Mouse (Mus musculus) layer of hippocampus, adult 9-11 months (tissue): ENCODE measurements around the gene Inafm2.

ENCODE experiments used
- DNase-seq: peaks from one replicate; pipeline ENCODE4 v3.0.0; 2022

Inafm2 gene

DNA sequence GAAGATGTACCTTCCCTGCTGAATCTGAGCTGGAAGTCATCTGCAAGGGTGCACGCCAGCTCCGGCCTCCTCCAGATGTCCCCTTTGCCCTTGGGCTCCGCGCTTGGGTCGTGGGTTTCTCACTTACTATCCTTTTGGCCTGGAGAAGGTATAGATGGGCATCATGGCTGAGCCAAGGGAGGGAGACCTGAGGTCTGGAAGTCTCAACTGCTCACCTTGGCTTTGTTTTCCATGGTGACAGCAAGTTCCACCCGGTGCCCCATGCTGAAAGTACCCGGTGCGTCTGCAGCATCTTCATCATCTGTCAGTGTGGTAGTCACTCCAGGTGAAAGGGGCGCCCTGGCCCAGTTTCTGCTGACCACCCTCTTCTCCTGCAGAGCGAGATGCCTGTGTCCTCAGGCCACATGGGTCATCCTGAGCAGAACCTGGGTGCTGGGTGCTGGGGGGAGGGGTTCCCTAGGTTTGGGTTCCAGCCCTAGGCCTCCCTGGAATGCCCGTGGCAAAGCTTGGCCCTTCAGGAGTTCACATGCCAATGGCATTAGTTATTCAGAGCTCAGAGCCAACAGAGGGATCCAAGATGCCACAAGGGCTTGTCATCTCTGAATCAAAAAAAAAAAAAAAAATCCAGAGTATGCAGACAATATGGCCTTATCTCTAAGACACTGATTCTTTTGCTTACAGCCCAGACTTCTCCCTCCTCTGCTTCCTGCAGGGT lies 14.9 kb downstream of the Inafm2 start:
- DNase-seq: no peak

- DNase-seq: no peak
These were observed 15.8 kb downstream of the Inafm2 start for GRCm38 (mm10) chr2:118761358-118761757.

- peak; percentile 91 for DNase-seq
These were observed 16.6 kb downstream of the Inafm2 start, which contains the start of gene Ccdc9b for GRCm38 (mm10) chr2:118761906-118762783. Ccdc9b (minus strand) TSS chr2:118762661.

DNA sequence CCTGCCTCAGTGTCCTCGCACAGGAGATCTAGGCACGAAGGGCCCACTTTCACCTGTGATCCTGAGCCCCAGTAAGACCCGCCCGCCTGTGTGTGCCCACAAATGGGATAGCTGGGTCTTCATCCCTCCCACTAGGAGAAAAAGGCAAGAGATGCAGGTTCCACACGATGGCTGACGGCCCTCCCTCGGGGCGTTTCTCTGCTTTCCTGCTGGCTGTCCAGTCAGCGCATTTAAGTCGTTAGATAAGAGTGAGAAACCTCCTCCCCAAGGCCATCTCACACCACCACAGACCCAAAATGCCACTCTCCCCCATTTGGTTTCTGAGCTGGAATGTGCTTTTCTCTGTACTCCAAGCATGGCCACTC lies 17.2 kb downstream of the Inafm2 start:
- no peak for DNase-seq

DNA sequence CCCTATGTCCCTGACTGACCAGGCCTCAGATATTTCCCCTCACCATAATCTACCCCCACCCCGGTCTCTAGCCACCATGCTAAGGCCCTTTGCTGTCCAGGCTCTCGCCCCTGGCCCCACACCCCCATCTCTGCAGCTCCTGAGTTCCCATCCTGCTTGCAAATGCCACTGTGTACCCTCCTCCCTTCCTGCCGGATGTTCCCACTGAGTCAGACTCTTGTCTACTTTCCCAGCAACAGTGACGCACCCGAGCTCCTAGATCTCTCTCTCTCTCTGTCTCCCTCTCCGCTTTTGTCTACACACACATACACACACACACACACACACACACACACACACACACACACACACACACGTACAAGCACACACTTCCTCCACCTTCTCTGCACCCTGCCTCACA lies 17.9 kb downstream of the Inafm2 start:
- peak; percentile 83 for DNase-seq

GRCm38 (mm10) chr2:118764094-118764831 lies 18.7 kb downstream of the Inafm2 start:
- no peak for DNase-seq

GRCm38 (mm10) chr2:118764875-118765274 lies 19.3 kb downstream of the Inafm2 start:
- no peak for DNase-seq

GRCm38 (mm10) chr2:118766041-118767033 lies 20.8 kb downstream of the Inafm2 start:
- no peak for DNase-seq

GRCm38 (mm10) chr2:118772158-118772874 lies 26.8 kb downstream of the Inafm2 start, which contains the start of gene Phgr1:
Phgr1 (plus strand) TSS chr2:118772769.
- DNase-seq: no peak

- no peak for DNase-seq
These were observed 29.0 kb downstream of the Inafm2 start for GRCm38 (mm10) chr2:118774536-118774935.

DNA sequence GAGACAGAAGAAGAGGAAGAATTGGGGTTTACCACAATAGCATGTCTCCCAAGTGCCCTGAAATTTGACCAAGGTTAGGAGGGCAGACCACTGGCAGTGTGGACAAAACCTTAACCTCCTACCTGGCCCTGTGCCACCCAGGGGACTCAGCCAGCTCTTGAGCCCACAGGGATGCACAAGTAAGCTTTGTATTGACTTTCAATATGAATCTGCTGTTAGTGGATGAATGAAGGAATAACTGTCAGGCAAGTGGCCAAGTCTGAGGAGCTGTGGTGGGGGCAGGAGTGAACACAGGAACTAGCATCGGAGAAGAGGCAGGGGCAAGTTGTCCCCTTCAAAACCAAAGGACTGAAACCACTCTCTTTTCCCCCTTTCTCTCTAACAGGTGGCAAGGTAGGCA lies 29.8 kb downstream of the Inafm2 start:
- peak; percentile 50 for DNase-seq

DNA sequence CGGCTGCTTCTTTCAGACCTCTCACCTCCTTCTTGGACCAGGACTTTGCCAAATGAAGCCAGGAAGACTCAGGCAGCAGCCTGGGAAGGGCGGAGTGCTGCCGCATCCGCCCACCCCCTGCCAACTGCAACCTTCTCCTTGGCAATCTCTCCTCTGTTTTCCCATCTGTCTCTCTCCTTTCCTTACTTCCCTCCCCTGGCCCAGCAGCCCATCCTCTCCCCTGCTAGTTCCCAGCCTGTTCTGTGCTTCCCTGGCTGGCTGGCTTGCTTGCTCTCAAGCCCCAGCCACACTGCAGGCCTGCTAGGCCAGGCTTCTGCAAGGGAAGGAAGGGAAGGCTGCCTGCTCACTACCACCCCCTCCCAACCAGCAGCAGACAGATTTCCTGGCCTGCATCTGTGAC lies 30.3 kb downstream of the Inafm2 start:
- peak; percentile 86 for DNase-seq

DNA sequence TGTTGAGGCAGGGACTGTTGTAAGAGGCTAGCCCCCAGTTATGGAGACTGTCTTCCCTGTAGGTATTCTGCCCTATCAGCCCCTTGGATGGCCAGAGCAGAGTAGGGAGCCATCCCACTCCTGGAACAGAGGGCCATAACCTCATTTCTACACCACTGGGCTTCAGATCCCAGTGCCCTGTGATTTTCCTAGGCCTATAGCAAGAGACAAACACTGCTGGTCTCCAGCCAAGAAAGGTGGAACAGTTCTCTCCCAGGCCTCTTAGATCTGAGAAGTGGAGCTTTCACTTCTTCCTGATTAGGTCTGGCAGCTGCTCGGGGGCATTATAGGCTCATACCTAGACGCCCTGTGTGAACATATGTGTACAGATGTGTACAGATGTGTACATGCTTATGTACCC lies 30.7 kb downstream of the Inafm2 start:
- DNase-seq: no peak

DNA sequence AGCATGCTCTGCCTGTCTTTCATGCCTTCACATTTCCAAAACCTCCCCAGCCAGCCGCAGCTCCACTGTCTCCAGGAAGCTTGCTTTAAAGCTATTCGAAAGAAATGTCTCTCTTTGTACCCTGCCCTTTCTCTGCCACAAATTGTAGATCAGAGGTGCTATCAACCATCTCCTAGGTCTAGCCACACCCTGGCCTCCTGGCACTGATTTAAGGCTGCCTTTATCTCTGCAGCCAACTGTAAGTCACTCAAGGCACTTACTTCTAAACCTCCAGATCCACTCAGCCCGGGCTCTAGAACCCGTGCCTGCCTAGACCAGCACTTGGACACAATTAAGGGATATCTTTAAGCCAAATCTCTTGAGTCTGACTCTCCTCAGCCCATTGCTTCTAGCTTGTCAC lies 32.9 kb downstream of the Inafm2 start:
- DNase-seq: no peak

DNA sequence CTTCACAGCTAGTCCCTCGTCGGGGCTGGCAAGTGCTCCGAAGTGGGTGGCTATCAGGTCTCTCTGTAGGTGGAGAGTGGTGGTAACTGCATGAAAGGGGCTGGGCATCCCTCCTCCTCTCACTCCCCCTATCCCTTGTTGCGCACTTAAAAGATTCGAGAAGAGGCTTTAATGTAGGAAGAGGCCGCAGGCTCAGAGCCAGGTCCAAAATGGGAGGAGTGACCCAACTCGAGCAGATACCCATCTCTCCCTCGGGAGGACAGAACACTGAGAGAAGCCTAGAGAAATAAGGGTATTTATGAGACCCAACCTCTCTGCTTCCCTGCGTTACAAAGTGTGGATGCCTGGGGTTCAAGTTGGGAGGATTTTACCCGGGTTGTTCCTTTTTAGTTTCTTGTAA lies 33.5 kb downstream of the Inafm2 start:
- DNase-seq: no peak

DNA sequence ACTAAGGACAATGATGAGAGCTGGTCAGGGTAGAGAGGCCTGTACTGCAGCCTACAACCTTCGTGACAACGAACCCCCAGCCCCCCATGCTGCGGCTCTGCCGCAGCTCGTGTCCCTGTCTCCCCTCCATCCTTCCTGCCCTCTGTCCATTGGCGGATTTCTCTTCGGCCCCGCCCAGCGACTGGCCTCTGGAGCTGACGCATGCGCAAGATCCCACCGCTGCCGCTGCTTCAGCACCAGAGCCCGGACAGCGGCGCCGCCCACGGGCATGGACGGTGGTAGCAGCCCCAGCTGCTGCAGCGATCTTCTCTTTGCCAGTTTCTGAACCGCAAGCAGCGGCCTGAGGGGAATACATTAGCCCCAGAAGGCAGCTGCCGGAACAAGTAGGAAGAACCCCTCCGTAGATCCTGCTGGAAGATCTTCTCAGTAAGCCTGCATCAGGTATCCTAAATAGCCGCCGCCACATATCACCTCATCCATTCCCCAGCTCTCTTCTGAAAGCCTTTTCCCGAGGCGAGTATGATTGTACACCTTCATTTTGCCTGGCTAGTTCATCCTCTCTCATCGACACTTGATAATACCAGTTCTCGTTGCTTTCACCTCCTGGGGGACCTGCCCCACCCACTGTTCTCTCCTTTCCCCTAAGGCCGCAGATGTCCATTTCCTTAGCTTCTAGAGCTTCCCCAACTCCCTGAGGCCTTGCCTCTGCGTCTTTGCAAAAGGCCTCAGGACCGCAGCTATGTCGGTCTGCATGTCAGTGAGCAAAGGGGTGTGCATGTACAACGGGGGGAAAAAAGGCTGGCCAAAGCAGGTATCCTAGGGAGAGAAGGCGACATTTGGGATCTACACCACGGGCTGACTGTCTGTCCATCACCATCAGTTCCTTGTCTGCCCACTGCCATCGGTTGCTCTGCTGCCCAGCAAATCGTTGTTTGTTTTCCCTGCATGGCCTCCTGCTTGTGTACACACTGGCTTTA lies 34.2 kb downstream of the Inafm2 start, which contains the start of gene Disp2:
TSS of gene Disp2 (plus strand) at position 216 of the 977 bp plus-strand sequence.
- peak; percentile 95 for DNase-seq

- no peak for DNase-seq
These were observed 35.6 kb downstream of the Inafm2 start for GRCm38 (mm10) chr2:118781115-118781514.

- no peak for DNase-seq
These were observed 36.7 kb downstream of the Inafm2 start for GRCm38 (mm10) chr2:118782303-118782702.

DNA sequence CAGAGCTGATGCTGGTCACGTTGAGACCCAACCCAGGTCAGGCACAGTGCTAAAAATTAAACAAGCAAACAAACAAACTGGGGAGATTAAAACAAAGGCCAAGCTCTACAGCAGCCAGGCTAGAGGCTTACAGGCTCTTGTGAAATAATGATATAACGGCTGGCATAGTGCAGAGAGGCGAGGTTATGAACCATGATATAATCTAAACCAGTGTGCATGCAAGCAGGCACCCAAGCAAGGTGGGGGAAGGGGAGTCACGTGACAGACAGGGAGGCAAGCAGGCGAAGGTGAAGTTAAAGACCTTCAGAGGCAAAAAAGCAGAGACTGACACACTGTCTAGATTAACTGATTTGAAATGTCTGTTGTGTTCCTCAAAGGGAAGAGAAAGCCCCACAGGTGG lies 37.5 kb downstream of the Inafm2 start:
- no peak for DNase-seq

DNA sequence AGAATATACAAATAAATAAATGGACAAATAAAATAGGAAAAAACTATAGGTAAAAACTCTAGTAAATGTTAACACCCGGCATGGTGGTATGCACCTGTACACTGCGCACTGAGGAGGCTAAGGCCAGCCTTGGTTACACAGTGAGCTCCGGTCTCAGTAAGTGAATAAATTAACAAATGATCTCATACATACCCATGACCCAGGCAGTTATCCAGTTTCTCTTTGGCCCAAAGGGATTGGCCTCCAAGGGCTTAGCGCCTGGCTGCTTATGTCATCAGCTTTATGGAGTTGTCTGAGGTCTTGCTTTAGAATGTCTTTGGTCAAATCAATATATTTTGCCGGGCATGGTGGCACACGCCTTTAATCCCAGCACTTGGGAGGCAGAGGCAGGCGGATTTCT lies 38.1 kb downstream of the Inafm2 start:
- no peak for DNase-seq
